Mouse (Mus musculus) MEL-GATA-1-ER (cell line): ENCODE data around the gene Slc8a2.

Experiments used
- DNase-seq: peaks from one replicate; pipeline ENCODE4 v3.0.0-alpha.2; 2012; ENCODE audit warnings: low read depth; ENCODE audit errors: extremely low read depth

The Slc8a2 gene

GRCm38 (mm10) chr7:16120262-16120600 is 9.4 kb upstream of the Slc8a2 start:
- DNase-seq, result no peak

GRCm38 (mm10) chr7:16125829-16126228 is 3.8 kb upstream of the Slc8a2 start:
- no peak for DNase-seq

- no peak for DNase-seq
Observed at GRCm38 (mm10) chr7:16128344-16128743, 1.3 kb upstream of the Slc8a2 start.

- no peak for DNase-seq
Observed at GRCm38 (mm10) chr7:16128899-16129298, 727 bp upstream of the Slc8a2 start.

GRCm38 (mm10) chr7:16129846-16130691 is 443 bp downstream of the Slc8a2 start:
- DNase-seq, result no peak

- DNase-seq, result no peak
Observed at GRCm38 (mm10) chr7:16130956-16131634, 1.5 kb downstream of the Slc8a2 start.

GRCm38 (mm10) chr7:16132161-16132581 is 2.5 kb downstream of the Slc8a2 start:
- no peak for DNase-seq

GRCm38 (mm10) chr7:16132926-16133325 is 3.3 kb downstream of the Slc8a2 start:
- no peak for DNase-seq

GRCm38 (mm10) chr7:16133691-16134090 is 4.1 kb downstream of the Slc8a2 start:
- no peak for DNase-seq

- no peak for DNase-seq
Observed at GRCm38 (mm10) chr7:16134951-16135392, 5.3 kb downstream of the Slc8a2 start.

GRCm38 (mm10) chr7:16146489-16147410 is 17.1 kb downstream of the Slc8a2 start:
- no peak for DNase-seq

- DNase-seq, result no peak
Observed at GRCm38 (mm10) chr7:16147643-16148042, 18.0 kb downstream of the Slc8a2 start.

- DNase-seq, result no peak
Observed at GRCm38 (mm10) chr7:16149241-16149640, 19.6 kb downstream of the Slc8a2 start.

- DNase-seq, result no peak
Observed at GRCm38 (mm10) chr7:16150191-16151145, 20.8 kb downstream of the Slc8a2 start.

- DNase-seq, result no peak
Observed at GRCm38 (mm10) chr7:16153522-16153921, 23.9 kb downstream of the Slc8a2 start.

GRCm38 (mm10) chr7:16155132-16155872 is 25.7 kb downstream of the Slc8a2 start:
- no peak for DNase-seq

- DNase-seq, result no peak
Observed at GRCm38 (mm10) chr7:16156105-16156714, 26.6 kb downstream of the Slc8a2 start.

GRCm38 (mm10) chr7:16158735-16159134 is 29.1 kb downstream of the Slc8a2 start:
- no peak for DNase-seq

- DNase-seq, result peak; percentile 56
Observed at GRCm38 (mm10) chr7:16160702-16161101, 31.1 kb downstream of the Slc8a2 start.
